Mouse (Mus musculus) megakaryocyte, embryonic 14.5 days (primary cell): ENCODE data around the gene Zfp768.
"Not testable (repeated sequence)": the region's sequence is repeated elsewhere in the genome, so short reads cannot be mapped to it uniquely, and the experiment has no call there.

Experiments used
- FLI1 ChIP-seq: IDR thresholded peaks from 2 replicates; pipeline ENCODE4 v1.6.1; 2012; ENCODE audit warnings: low read length, inconsistent platforms, mixed read lengths
- GATA1 ChIP-seq: IDR thresholded peaks from 3 replicates; pipeline ENCODE4 v1.6.1; 2012; ENCODE audit warnings: mixed read lengths, low read length, inconsistent platforms, borderline replicate concordance

GRCm38 (mm10) chr7:127375271-127376245, 30.2 kb upstream of the Zfp768 start, which contains the start of gene Zfp747:
- TF ChIP-seq GATA1, FLI1: not testable (repeated sequence)
